Mouse (Mus musculus) forebrain, embryonic 10.5 days (tissue): Measurements from ENCODE around the gene Rab1a. TPM values are rescaled to one million over a fixed set of nuclear protein-coding genes. Genes with fewer than 3 reads are reported as not detected.

Experiments used
- DNase-seq: peaks from one replicate; pipeline ENCODE4 v3.0.0-alpha.2; 2017; ENCODE audit warnings: low spot score; ENCODE audit errors: extremely low spot score
- H3K27ac ChIP-seq: fragments of 300-500 bp; sonication (generic); 2 replicates; pipeline ENCODE4 v1.5.1; 2016; ENCODE audit warnings: mild to moderate bottlenecking
- H3K27me3 ChIP-seq: fragments of 300-500 bp; sonication (generic); 2 replicates; pipeline ENCODE4 v1.6.1; 2016; ENCODE audit warnings: mild to moderate bottlenecking; ENCODE audit not compliant: poor library complexity, severe bottlenecking
- H3K36me3 ChIP-seq: fragments of 300-500 bp; sonication (generic); replicated peaks from 2 replicates; pipeline ENCODE4 v1.6.1; 2016; ENCODE audit warnings: mild to moderate bottlenecking, moderate library complexity
- H3K4me1 ChIP-seq: fragments of 300-500 bp; sonication (generic); 2 replicates; pipeline ENCODE4 v1.6.1; 2016
- H3K4me3 ChIP-seq: fragments of 300-500 bp; sonication (generic); 2 replicates; pipeline ENCODE4 v1.5.1; 2016; ENCODE audit warnings: mild to moderate bottlenecking, moderate library complexity
- H3K9me3 ChIP-seq: fragments of 300-500 bp; sonication (generic); 2 replicates; pipeline ENCODE4 v1.6.1; 2016; ENCODE audit warnings: mild to moderate bottlenecking, moderate library complexity
- WGBS: fragments of 180-500 bp; shearing (Covaris S2); methylation state at CpG from one replicate; pipeline ENCODE4 v1.1.7; 2016; 5-methylcytosine and 5-hydroxymethylcytosine counted together
- polyA plus RNA-seq: library from polyadenylated mRNA; unstranded; fragments of >200 nt; fragmentation: Nextera tagmentation; extraction: Ambion mirVana; gene quantifications from 2 replicates; pipeline ENCODE4 v1.2.1, GENCODE M21; 2016

The Rab1a gene
- polyA plus RNA-seq, 1 experiment from 2014 or later = 200 TPM

DNA sequence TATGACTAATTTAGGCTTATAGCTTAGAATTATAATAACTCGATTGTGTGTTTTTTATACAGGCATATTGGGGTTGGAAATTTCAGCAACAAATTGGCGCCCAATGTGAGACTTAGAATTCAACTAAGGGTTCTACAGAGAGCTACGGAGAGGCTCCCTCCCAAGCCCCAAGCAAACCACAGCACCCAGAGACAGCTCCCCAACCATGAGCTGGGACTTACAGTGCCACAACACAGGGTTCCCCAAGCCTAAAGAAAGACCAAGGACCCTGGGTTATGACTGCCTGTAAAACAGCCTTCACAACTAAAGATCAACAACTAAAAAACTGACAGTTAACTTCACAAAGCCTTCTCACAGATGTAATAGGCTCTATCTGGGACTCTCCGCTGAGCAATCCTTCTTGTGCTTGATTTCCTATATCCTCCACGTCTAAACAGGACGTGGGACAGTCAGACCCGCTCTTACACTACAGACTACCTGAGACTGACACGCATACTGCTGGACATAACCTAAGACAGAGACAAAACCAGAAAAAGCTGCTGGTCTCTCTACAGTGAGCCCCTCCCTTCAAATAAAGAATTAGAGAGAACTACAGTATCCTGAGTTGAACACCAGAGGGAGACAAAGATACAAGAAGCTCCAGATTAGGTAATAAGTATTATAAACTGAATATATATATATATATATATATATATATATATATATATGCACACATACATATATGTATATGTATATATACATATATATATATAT is 61.6 kb downstream of the Rab1a start:
- no peaks in the 10 kb centered on the region for H3K27me3 ChIP-seq
- no peaks in the 10 kb centered on the region for H3K36me3 ChIP-seq
- no peak overlapping the region for H3K4me3 ChIP-seq
- no peak overlapping the region for H3K27ac ChIP-seq
- WGBS = 58% methylated on average over 8 of the region's 8 CpGs
- no peaks in the 10 kb centered on the region for H3K9me3 ChIP-seq
- DNase-seq = no peak
- no peaks in the 10 kb centered on the region for H3K4me1 ChIP-seq

DNA sequence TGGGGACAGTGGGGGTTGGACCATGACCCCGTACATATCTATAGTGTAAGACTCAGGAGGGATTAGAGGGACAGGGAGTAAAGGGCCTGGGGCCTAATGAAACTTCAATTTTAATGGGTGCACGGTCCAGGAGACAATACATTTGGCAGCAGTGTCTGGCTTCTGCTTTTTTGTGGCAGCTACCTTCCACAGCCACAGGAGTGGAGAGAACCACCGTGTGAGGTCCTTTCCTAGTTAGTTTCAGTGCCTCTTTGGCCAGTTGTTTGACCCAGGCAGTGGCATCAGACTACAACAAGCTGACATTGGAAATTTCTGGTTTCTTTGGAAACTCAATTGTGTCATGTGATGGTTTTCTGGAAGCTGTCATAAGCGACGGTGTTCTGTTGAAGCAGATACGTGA is 68.7 kb downstream of the Rab1a start:
- WGBS = 89% methylated on average over 6 of the region's 6 CpGs
- DNase-seq = no peak
- H3K4me3 ChIP-seq = no peak overlapping the region
- no peaks in the 10 kb centered on the region for H3K9me3 ChIP-seq
- no peak overlapping the region; the same call in 1 of the 2 replicates for H3K27ac ChIP-seq
- peaks cover 19% of the 10 kb centered on the region for H3K4me1 ChIP-seq
- H3K27me3 ChIP-seq = no peaks in the 10 kb centered on the region
- H3K36me3 ChIP-seq = no peaks in the 10 kb centered on the region

- Histone ChIP-seq H3K27me3 (no peaks in the 10 kb centered on the region), H3K4me3 (no peak overlapping the region), H3K36me3 (no peaks in the 10 kb centered on the region), H3K27ac (no peak overlapping the region), H3K4me1 (peaks cover 5% of the 10 kb centered on the region), H3K9me3 (no peaks in the 10 kb centered on the region)
- DNase-seq = no peak
- WGBS = 66% methylated on average over 2 of the region's 2 CpGs
Observed at GRCm38 (mm10) chr11:20275974-20276373, 74.7 kb downstream of the Rab1a start.

Other genes starting within 250 kb of the Rab1a start
- gene Actr2, start 88.5 kb upstream of the Rab1a start, polyA plus RNA-seq = 115 TPM in 2 replicates
- gene Cep68, start 48.0 kb downstream of the Rab1a start, polyA plus RNA-seq = 43.2 and 45.3 TPM in 2 replicates
- 19.5 TPM in 2 replicates for gene Slc1a4, start 131.3 kb downstream of the Rab1a start, polyA plus RNA-seq